Mouse (Mus musculus): ENCODE data around the gene Gatd1. TPM values are rescaled to one million over a fixed set of nuclear protein-coding genes. Genes with fewer than 3 reads are reported as not detected.

Gatd1 gene
- polyA plus RNA-seq, 1 experiment, result not detected

- TF ChIP-seq CTCF (IDR thresholded peaks at IDR 0.05; ENCODE audit: insufficient read depth, low read depth, low read length), result no peak
- no peak for TF ChIP-seq POLR2A (IDR thresholded peaks at IDR 0.05; ENCODE audit: insufficient read depth, low read depth, low read length)
- WGBS, result 19% methylated on average over 12 of the region's 12 CpGs
- H3K4me1 ChIP-seq (ENCODE audit: control insufficient read depth, insufficient read depth, low read length), result peaks cover 7% of the 10 kb centered on the region; the same call in 1 of the 2 replicates
- H3K4me3 ChIP-seq (ENCODE audit: insufficient read depth, low read depth, low read length), result 0 out of 2 replicates have a peak overlapping the region, but pooled peaks have one; percentile 12
- no peak overlapping the region for H3K27ac ChIP-seq (ENCODE audit: insufficient read depth, low read depth, low read length)
Observed at GRCm38 (mm10) chr7:141443081-141443821, 29.3 kb upstream of the Gatd1 start.

- TF ChIP-seq CTCF (IDR thresholded peaks at IDR 0.05; ENCODE audit: insufficient read depth, low read depth, low read length) (no peak), POLR2A (IDR thresholded peaks at IDR 0.05; ENCODE audit: insufficient read depth, low read depth, low read length) (no peak)
- WGBS, result 94% methylated on average over 13 of the region's 13 CpGs
Observed at GRCm38 (mm10) chr7:141442199-141442598, 28.3 kb upstream of the Gatd1 start.

GRCm38 (mm10) chr7:141441460-141441859 is 27.5 kb upstream of the Gatd1 start:
- WGBS, result 95% methylated on average over 9 of the region's 9 CpGs
- H3K4me3 ChIP-seq (ENCODE audit: insufficient read depth, low read depth, low read length), result no peak overlapping the region
- no peak overlapping the region for H3K27ac ChIP-seq (ENCODE audit: insufficient read depth, low read depth, low read length)
- TF ChIP-seq CTCF (IDR thresholded peaks at IDR 0.05; ENCODE audit: insufficient read depth, low read depth, low read length) (no peak), POLR2A (IDR thresholded peaks at IDR 0.05; ENCODE audit: insufficient read depth, low read depth, low read length) (no peak)
- peaks cover 12% of the 10 kb centered on the region for H3K4me1 ChIP-seq (ENCODE audit: control insufficient read depth, insufficient read depth, low read length)

More at GRCm38 (mm10) chr7:141442199-141442598, 28.3 kb upstream of the Gatd1 start:
- Histone ChIP-seq H3K4me1 (ENCODE audit: control insufficient read depth, insufficient read depth, low read length) (peaks cover 7% of the 10 kb centered on the region; the same call in 1 of the 2 replicates), H3K27ac (ENCODE audit: insufficient read depth, low read depth, low read length) (no peak overlapping the region), H3K4me3 (ENCODE audit: insufficient read depth, low read depth, low read length) (no peak overlapping the region)

DNA sequence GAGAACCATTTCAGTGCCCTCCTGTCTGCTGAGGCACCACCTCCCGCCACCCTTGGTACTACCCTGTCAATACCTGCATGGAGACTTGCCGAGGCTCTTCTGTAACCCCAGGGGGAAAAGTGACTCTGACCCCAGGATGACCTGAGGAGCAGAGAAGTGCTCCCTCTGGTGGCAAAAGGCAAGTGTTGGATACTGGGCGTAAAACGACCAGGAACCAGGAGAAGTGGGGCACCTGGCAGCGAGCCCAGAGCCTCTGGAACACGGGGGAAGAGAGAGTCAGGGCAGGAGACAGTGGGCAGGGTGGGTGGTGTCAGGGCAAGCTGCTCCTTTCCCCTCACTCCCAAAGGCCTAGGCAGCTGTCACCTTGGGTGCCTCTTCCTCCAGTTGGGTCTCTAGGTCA is 26.7 kb upstream of the Gatd1 start:
- TF ChIP-seq POLR2A (IDR thresholded peaks at IDR 0.05; ENCODE audit: insufficient read depth, low read depth, low read length), result no peak
- TF ChIP-seq CTCF (IDR thresholded peaks at IDR 0.05; ENCODE audit: insufficient read depth, low read depth, low read length), result peak; percentile 47; the same call in 1 of the 2 replicates
- peaks cover 16% of the 10 kb centered on the region for H3K4me1 ChIP-seq (ENCODE audit: control insufficient read depth, insufficient read depth, low read length)
- H3K27ac ChIP-seq (ENCODE audit: insufficient read depth, low read depth, low read length), result no peak overlapping the region
- no peak overlapping the region for H3K4me3 ChIP-seq (ENCODE audit: insufficient read depth, low read depth, low read length)
- WGBS, result 17% methylated on average over 6 of the region's 6 CpGs

DNA sequence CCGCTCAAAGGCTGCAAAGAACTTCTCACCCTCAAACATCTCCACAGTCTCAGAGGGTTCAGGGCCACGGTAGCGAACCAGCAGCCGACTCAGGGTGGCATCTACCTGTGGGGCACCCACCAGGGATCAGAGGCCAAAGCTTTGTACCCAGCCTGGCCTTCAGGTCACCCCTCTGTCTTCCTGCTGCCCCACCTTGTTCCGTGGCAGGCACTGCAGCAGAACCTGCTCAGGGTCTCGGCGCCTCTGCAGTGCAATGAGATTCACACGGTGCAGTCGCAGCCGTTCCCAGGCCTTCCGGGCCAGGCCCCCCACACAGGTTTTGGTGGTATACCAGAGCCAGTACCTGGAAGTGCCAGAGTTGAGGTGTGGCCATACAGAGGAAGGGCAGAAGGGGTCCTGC is 25.9 kb upstream of the Gatd1 start:
- H3K4me3 ChIP-seq (ENCODE audit: insufficient read depth, low read depth, low read length), result no peak overlapping the region
- WGBS, result 95% methylated on average over 11 of the region's 11 CpGs
- no peak overlapping the region for H3K27ac ChIP-seq (ENCODE audit: insufficient read depth, low read depth, low read length)
- TF ChIP-seq CTCF (IDR thresholded peaks at IDR 0.05; ENCODE audit: insufficient read depth, low read depth, low read length), result no peak
- no peak for TF ChIP-seq POLR2A (IDR thresholded peaks at IDR 0.05; ENCODE audit: insufficient read depth, low read depth, low read length)
- H3K4me1 ChIP-seq (ENCODE audit: control insufficient read depth, insufficient read depth, low read length), result peaks cover 22% of the 10 kb centered on the region

- Histone ChIP-seq H3K4me3 (ENCODE audit: insufficient read depth, low read depth, low read length) (no peak overlapping the region), H3K27ac (ENCODE audit: insufficient read depth, low read depth, low read length) (no peak overlapping the region), H3K4me1 (ENCODE audit: control insufficient read depth, insufficient read depth, low read length) (peaks cover 26% of the 10 kb centered on the region)
- TF ChIP-seq POLR2A (IDR thresholded peaks at IDR 0.05; ENCODE audit: insufficient read depth, low read depth, low read length) (no peak), CTCF (IDR thresholded peaks at IDR 0.05; ENCODE audit: insufficient read depth, low read depth, low read length) (no peak)
- 94% methylated on average over 10 of the region's 10 CpGs for WGBS
Observed at GRCm38 (mm10) chr7:141439140-141439679, 25.3 kb upstream of the Gatd1 start.

DNA sequence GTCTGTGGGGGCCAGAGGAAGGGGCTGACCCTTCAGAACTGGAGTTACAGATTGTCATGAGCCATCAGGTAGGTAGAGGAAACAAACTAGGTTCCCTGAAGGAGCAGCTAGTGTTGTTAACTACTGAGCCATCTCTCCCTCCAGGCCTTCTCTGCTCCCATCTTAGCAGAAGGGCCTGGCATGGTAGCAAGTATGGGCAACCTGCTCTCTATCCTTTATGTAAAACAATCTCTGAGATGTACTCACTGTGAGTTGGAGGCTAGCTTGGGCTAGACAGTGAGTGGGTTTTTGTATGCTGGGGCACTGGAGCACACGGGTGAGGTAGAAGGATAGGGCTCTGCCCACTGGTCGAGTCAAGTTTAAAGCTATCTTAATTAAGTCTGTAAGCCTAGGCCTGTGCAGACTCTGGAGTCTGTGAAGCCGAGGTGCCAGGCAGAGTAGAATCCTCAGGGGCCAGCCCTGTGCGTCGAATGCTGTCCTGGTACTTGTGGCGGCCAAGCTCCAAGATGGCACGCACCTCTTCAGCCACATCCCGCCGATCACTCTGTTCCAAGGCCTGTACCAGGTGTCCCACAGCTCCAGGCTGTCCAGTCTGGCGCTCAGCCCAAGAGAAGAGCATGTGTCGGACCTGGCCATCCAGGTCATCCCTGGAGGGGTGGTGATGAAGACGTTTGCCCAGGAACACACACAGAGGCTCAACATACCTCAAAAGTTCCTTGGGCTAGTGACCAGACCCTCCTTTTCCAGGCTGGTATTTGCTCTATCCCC is 24.4 kb upstream of the Gatd1 start:
- no peak for TF ChIP-seq CTCF (IDR thresholded peaks at IDR 0.05; ENCODE audit: insufficient read depth, low read depth, low read length)
- WGBS, result 92% methylated on average over 12 of the region's 12 CpGs
- no peak overlapping the region for H3K4me3 ChIP-seq (ENCODE audit: insufficient read depth, low read depth, low read length)
- peaks cover 33% of the 10 kb centered on the region for H3K4me1 ChIP-seq (ENCODE audit: control insufficient read depth, insufficient read depth, low read length)
- no peak overlapping the region for H3K27ac ChIP-seq (ENCODE audit: insufficient read depth, low read depth, low read length)

- H3K4me3 ChIP-seq (ENCODE audit: insufficient read depth, low read depth, low read length), result peak within 1 kb of the TSS; percentile 82
- H3K4me1 ChIP-seq (ENCODE audit: control insufficient read depth, insufficient read depth, low read length), result peaks cover 38% of the 10 kb centered on the region
- TF ChIP-seq POLR2A (IDR thresholded peaks at IDR 0.05; ENCODE audit: insufficient read depth, low read depth, low read length) (peak; percentile 77), CTCF (IDR thresholded peaks at IDR 0.05; ENCODE audit: insufficient read depth, low read depth, low read length) (peak; percentile 87)
- peak within 1 kb of the TSS; percentile 81 for H3K27ac ChIP-seq (ENCODE audit: insufficient read depth, low read depth, low read length)
- WGBS, result 5% methylated on average over 53 of the region's 53 CpGs
Observed at GRCm38 (mm10) chr7:141437178-141438120, 23.5 kb upstream of the Gatd1 start, which contains the start of gene Slc25a22. Slc25a22 (minus strand) TSS chr7:141437892.

All from olfactory bulb, adult 2 months (tissue).